Mouse (Mus musculus) leukemia stem cell, adult 10-12 weeks (primary cell): ENCODE results near the gene Cyp2e1. TPM values are rescaled to one million over a fixed set of nuclear protein-coding genes. Genes with fewer than 3 reads are reported as not detected.

Source experiments
- polyA plus RNA-seq: library from polyadenylated mRNA; stranded (reverse); fragments of >175 nt; gene quantifications from 2 replicates; pipeline ENCODE4 v1.2.3, GENCODE M21; 2012; ENCODE audit warnings: low replicate concordance

Gene Cyp2e1
- polyA plus RNA-seq: not detected in 2 replicates

DNA sequence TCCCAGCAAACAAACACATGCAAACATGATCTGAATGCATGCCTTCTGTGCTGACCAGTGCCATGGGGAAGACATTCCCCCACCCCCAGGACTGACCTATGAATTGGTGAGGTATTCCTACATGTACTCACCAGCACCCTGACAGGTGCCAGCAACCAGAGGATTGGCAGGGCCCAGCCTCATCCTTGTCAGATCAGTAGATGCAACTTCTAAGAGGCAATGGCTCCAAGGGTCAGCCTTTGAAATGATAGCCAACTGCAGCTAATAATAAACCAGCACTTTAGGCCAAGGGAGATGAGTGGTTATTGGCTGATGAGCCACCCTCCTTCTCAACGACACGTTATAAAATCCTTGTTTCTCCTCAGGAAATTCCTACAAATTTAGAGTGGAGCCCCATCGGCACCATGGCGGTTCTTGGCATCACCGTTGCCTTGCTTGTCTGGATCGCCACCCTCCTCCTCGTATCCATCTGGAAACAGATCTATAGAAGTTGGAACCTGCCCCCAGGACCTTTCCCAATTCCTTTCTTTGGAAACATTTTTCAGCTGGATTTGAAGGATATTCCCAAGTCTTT, at the start of gene Cyp2e1:
TSS of gene Cyp2e1 (plus strand) at position 293 of the 574 bp plus-strand sequence.

DNA sequence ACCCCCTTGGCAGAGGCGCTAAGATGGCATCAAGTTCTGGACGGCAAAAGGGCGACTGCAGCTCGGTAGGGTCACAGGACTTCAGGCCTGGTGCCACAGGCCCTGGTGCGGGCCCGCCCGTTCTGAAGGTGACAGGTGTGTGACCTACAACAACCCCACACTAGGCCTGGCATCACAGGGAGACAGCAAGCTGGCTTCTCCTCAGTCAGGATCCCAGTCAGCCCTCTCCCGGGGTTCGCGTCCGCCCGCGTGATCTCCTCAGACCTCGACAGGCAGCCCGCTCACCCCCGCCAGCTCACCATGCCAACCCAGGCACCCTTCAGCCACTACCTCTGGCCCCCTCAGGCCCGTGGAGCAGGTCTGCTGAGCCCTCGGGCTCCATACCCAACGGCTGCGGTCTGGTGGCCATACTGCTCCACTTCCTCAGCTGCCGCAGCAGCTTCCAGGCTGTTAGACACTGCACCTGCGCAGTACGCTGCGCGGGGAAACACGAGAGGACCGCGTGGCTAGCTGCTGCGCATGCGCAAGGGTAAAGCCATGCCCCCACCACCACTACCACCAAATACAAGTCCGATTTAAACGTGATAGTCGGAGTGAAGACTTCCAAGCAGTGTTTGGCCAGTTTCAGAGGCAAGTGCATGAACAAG, 24.0 kb downstream of the Cyp2e1 start, which contains the start of gene Syce1:
TSS of gene Syce1 (minus strand) at position 447 of the 647 bp plus-strand sequence.

DNA sequence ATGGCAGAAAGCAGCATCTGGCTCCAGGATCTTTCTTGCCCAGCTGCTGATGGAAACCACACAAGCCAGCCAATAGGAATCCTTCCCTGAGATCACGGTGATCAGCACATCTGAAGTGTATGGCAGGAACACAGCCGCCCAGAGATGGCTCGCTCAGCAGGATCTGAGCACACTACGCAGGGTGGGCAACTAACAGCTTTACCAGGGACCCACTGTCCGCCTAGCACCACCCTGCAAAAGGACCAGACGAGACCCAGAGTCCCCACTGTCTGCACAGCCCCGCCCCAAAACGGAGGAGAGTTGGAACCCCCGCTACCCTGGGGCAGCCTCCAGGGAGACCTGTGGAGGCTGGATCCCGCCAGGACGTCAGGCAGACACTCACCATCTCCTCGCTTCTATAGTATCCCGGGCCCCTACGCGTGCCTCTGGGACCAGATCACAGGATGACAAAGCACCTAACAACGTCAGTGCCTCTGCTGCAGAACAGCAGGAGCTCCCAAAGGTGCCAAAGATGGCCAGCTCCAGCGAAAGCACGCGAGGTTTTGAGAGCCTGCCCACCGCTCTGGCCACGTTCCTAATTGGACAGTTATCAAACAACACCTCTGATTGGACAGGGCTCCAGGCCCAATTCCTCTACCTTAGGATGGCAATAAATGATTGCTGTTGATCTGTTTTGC, 58.3 kb downstream of the Cyp2e1 start, which contains the start of gene Zfp941:
TSS of gene Zfp941 (minus strand) at position 526 of the 677 bp plus-strand sequence.

Other genes with a start within 250 kb of the Cyp2e1 start
- gene Olfr538, start 195.9 kb upstream of the Cyp2e1 start, polyA plus RNA-seq: not detected in 2 replicates
- gene Olfr46, start 162.5 kb upstream of the Cyp2e1 start, polyA plus RNA-seq: not detected in 2 replicates
- gene Olfr61, start 134.8 kb upstream of the Cyp2e1 start, polyA plus RNA-seq: not detected in 2 replicates
- gene Olfr53, start 117.3 kb upstream of the Cyp2e1 start, polyA plus RNA-seq: not detected in 2 replicates
- not detected in 2 replicates for gene Olfr539, start 103.8 kb upstream of the Cyp2e1 start, polyA plus RNA-seq
- gene Olfr45, start 81.8 kb upstream of the Cyp2e1 start, polyA plus RNA-seq: not detected in 2 replicates
- not detected in 2 replicates for gene Olfr541, start 66.5 kb upstream of the Cyp2e1 start, polyA plus RNA-seq
- gene Syce1, start 24.1 kb downstream of the Cyp2e1 start, polyA plus RNA-seq: not detected in 2 replicates
- gene Zfp941, start 58.4 kb downstream of the Cyp2e1 start, polyA plus RNA-seq: not detected in 2 replicates
- not detected in 2 replicates for gene Urah, start 71.3 kb downstream of the Cyp2e1 start, polyA plus RNA-seq
- not detected in 2 replicates for gene Scgb1c1, start 81.8 kb downstream of the Cyp2e1 start, polyA plus RNA-seq
- not detected in 2 replicates for gene Odf3, start 84.1 kb downstream of the Cyp2e1 start, polyA plus RNA-seq
- not detected in 2 replicates for gene Gm45785, start 92.6 kb downstream of the Cyp2e1 start, polyA plus RNA-seq
- 59.0 and 60.4 TPM in 2 replicates for gene Ric8a, start 93.2 kb downstream of the Cyp2e1 start, polyA plus RNA-seq
- 1.6 and 5.5 TPM in 2 replicates for gene Bet1l, start 93.8 kb downstream of the Cyp2e1 start, polyA plus RNA-seq
- 24.5 and 69.2 TPM in 2 replicates for gene Psmd13, start 118.2 kb downstream of the Cyp2e1 start, polyA plus RNA-seq
- 32.7 and 37.1 TPM in 2 replicates for gene Sirt3, start 118.6 kb downstream of the Cyp2e1 start, polyA plus RNA-seq
- not detected in 2 replicates for gene Cox8b, start 136.7 kb downstream of the Cyp2e1 start, polyA plus RNA-seq
- gene Nlrp6, start 157.2 kb downstream of the Cyp2e1 start, polyA plus RNA-seq: not detected in 2 replicates
- gene Pgghg, start 177.7 kb downstream of the Cyp2e1 start, polyA plus RNA-seq: 8.1 and 14.9 TPM in 2 replicates
- 0.58 TPM in 1 of 2 replicates, not detected in the other for gene Ifitm5, start 186.6 kb downstream of the Cyp2e1 start, polyA plus RNA-seq
- not detected in 2 replicates for gene Gm45717, start 192.2 kb downstream of the Cyp2e1 start, polyA plus RNA-seq
- gene Ifitm2, start 192.2 kb downstream of the Cyp2e1 start, polyA plus RNA-seq: 14.4 and 81.4 TPM in 2 replicates
- gene Ifitm1, start 203.5 kb downstream of the Cyp2e1 start, polyA plus RNA-seq: 1.1 and 10.3 TPM in 2 replicates
- 12.1 and 15.1 TPM in 2 replicates for gene Ifitm3, start 247.0 kb downstream of the Cyp2e1 start, polyA plus RNA-seq